Mouse (Mus musculus): ENCODE data around the gene Smco3. TPM values are rescaled to one million over a fixed set of nuclear protein-coding genes. Genes with fewer than 3 reads are reported as not detected.

Gene Smco3
- total RNA-seq, 2 experiments from 2014 or later, result 2.7 to 3.5 TPM

GRCm38 (mm10) chr6:136847267-136847666, 12.0 kb upstream of the Smco3 start:
- no peak for DNase-seq (ENCODE audit: low spot score in 2 of 2)

GRCm38 (mm10) chr6:136845706-136846480, 10.6 kb upstream of the Smco3 start:
- DNase-seq (ENCODE audit: low spot score in 2 of 2), result no peak

- DNase-seq (ENCODE audit: low spot score in 2 of 2), result no peak
These were observed 9.7 kb upstream of the Smco3 start for GRCm38 (mm10) chr6:136844903-136845302.

- DNase-seq (ENCODE audit: low spot score in 2 of 2), result no peak
These were observed 2.1 kb upstream of the Smco3 start for GRCm38 (mm10) chr6:136837323-136837722.

- DNase-seq (ENCODE audit: low spot score in 2 of 2), result no peak
These were observed 3.5 kb downstream of the Smco3 start for GRCm38 (mm10) chr6:136831712-136832111.

- DNase-seq (ENCODE audit: low spot score in 2 of 2), result no peak
These were observed 6.6 kb downstream of the Smco3 start for GRCm38 (mm10) chr6:136828681-136829080.

GRCm38 (mm10) chr6:136827881-136828561, 7.2 kb downstream of the Smco3 start, which contains the start of gene Wbp11:
TSS of gene Wbp11 (minus strand) at chr6:136828233.
- peak; percentile 96 for DNase-seq (ENCODE audit: low spot score in 2 of 2)

- no peak for DNase-seq (ENCODE audit: low spot score in 2 of 2)
These were observed 7.8 kb downstream of the Smco3 start, which contains the start of gene BC049715 for GRCm38 (mm10) chr6:136827516-136827880. TSS of gene BC049715 (plus strand) at chr6:136827626.

- DNase-seq (ENCODE audit: low spot score in 2 of 2), result no peak
These were observed 8.1 kb downstream of the Smco3 start for GRCm38 (mm10) chr6:136827116-136827515.

GRCm38 (mm10) chr6:136824987-136825386, 10.3 kb downstream of the Smco3 start:
- no peak for DNase-seq (ENCODE audit: low spot score in 2 of 2)

- no peak for DNase-seq (ENCODE audit: low spot score in 2 of 2)
These were observed 14.2 kb downstream of the Smco3 start for GRCm38 (mm10) chr6:136821086-136821485.

- no peak for DNase-seq (ENCODE audit: low spot score in 2 of 2)
These were observed 14.9 kb downstream of the Smco3 start for GRCm38 (mm10) chr6:136820381-136820780.

- peak; percentile 33 to 63 for DNase-seq (ENCODE audit: low spot score in 2 of 2)
These were observed 17.7 kb downstream of the Smco3 start for GRCm38 (mm10) chr6:136817549-136817948.

- no peak for DNase-seq (ENCODE audit: low spot score in 2 of 2)
These were observed 18.4 kb downstream of the Smco3 start for GRCm38 (mm10) chr6:136816826-136817225.

- DNase-seq (ENCODE audit: low spot score in 2 of 2), result no peak
These were observed 19.9 kb downstream of the Smco3 start for GRCm38 (mm10) chr6:136815381-136815780.

GRCm38 (mm10) chr6:136813117-136813516, 22.1 kb downstream of the Smco3 start:
- no peak for DNase-seq (ENCODE audit: low spot score in 2 of 2)

GRCm38 (mm10) chr6:136811196-136811595, 24.1 kb downstream of the Smco3 start:
- no peak for DNase-seq (ENCODE audit: low spot score in 2 of 2)

- DNase-seq (ENCODE audit: low spot score in 2 of 2), result no peak
These were observed 25.6 kb downstream of the Smco3 start for GRCm38 (mm10) chr6:136809673-136810072.

- DNase-seq (ENCODE audit: low spot score in 2 of 2), result no peak
These were observed 26.2 kb downstream of the Smco3 start for GRCm38 (mm10) chr6:136809077-136809476.

GRCm38 (mm10) chr6:136808631-136809046, 26.6 kb downstream of the Smco3 start:
- DNase-seq (ENCODE audit: low spot score in 2 of 2), result peak; percentile 48 to 54

GRCm38 (mm10) chr6:136808014-136808417, 27.2 kb downstream of the Smco3 start, which contains the start of gene H2afj:
TSS of gene H2afj (plus strand) at chr6:136808244.
- peak; percentile 99 to 100 for DNase-seq (ENCODE audit: low spot score in 2 of 2)

- no peak for DNase-seq (ENCODE audit: low spot score in 2 of 2)
These were observed 27.7 kb downstream of the Smco3 start for GRCm38 (mm10) chr6:136807395-136808013.
